Mouse (Mus musculus) gastrocnemius, postnatal 36 days (tissue): Measurements from ENCODE around the gene Chit1. TPM values are rescaled to one million over a fixed set of nuclear protein-coding genes. Genes with fewer than 3 reads are reported as not detected.

Experiments
- DNase-seq, 2 experiments: peaks; one replicate each; pipeline ENCODE4 v3.0.0; 2022
- intact Hi-C: fragments of 180-260 bp; cut with DNase I; formaldehyde crosslinking; loops from one replicate; pipeline ENCODE4 v1.15.1; 2025
- long read RNA-seq, 2 experiments: library from polyadenylated mRNA; stranded (forward); transcript quantifications; one replicate each; pipeline ENCODE4 v2.0.0; 2021
- total RNA-seq, 2 experiments: library from RNA; stranded (reverse); gene quantifications; 2 replicates each; pipeline ENCODE4 v1.2.3; 2021

Gene Chit1
- not detected for total RNA-seq
- long read RNA-seq, experiment 1 = 0 reads
- long read RNA-seq, experiment 2 = 0 reads

DNA sequence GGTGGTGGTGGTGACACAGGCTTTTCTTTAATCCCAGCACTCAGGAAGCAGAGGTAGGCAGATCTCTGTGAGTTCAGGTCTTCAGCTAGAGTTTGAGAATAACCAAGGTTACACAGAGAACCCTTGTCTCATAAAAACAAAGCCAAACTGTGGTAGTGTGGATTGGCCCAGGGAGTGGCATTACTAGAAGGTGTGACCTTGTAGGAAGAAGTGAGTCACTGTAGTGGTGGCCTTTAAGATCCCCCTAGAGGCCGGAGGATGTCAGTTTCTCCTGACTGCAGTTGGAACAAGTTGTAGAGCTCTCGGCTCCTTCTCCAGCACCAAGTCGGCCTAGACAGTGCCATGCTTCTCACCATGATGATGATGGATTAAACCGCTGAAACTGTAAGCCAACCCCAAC lies at the start of gene Chit1:
Gene Chit1 (plus strand): TSS at position 264 of the 400 bp plus-strand sequence.
- DNase-seq = no peak
- intact Hi-C loops = no loop called here

DNA sequence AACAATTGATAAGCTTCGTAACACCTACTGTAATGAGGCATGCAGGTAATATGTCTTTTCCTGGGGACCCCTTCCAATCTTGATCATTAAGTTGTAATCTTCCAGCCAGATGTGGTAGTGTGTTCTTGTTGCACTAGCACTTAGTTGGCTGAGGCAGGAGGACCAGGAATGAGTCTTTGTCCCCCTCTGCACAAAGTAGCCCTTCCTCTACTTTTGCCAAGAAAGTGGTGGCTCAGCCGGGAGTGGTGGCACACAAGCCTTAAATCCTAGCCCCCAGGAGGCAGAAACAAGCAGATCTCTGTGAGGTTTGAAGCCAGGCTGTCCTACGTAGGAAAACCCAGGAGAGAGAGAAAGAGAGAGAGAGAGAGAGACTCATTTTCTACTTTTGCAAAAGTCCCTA lies 49.1 kb upstream of the Chit1 start:
- no peak for DNase-seq
- intact Hi-C loops = no loop called here

DNA sequence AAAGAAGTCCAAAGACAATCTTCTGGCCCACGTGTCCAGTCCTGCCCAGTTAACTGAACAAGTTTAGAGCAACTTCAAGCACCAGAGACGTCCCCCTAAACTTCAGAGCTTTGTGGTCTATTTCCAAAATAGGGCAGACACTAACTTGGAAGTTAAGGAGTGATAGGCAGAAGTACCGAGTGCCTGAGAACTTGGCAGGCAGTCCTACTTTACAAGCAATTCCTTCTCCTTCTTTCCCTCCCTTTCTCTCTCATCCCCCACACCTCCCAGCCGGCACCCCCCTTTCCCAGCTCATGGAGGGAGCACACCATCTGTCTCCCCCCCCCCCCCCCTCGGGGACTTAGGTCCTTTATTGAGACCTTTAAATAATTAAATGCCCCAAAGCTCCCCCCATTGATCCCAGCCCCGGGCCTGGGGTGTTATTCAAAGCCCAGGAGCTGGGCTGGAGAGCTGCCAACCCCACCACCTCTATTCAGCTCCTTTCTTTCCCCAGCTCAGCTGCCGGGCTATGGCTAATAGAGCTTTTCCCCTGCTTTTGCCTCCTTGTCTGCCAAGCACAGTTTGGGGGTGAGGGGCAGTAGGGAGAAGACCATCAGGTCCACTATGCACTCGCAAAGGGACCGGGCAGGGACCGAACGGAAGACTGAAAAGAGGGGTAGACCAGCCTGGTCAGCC lies 48.5 kb upstream of the Chit1 start:
- intact Hi-C loops = no loop called here
- no peak for DNase-seq

DNA sequence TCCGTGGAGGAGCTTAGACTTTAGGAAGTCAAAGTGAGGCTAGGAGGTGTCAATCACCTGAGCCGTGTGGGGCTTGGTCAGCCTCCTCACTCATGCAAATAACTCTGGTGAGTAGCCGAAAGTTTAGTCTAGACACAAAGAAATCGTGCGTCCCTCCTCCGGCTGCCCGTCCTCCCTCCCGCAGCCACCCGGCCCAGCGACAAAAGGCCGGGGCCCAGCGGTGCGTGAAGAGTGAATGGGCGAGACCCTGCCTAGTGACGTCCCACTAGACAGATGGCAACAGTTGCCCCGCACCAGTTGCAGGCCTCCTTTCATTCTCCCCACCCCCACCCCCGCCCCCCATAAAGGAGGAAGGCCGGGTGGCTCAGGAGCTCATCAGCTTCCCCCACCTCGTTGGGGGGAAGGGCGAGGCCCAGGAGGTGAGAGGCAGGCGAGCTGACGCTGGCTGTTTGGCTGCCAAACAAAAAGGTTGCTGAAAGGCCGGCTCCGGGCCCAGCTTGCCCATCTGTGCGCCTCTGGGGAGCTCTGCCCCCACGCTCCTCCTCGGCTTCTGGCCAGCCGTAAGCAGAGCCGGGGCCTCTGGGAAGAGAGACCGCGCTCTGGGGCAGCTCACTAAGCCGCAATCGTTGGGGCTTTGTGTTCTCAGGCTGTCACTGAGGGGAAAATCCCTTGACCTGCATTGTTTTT lies 47.8 kb upstream of the Chit1 start:
- DNase-seq = peak in 1 of 2 experiments; percentile 40
- intact Hi-C loops = no loop called here

DNA sequence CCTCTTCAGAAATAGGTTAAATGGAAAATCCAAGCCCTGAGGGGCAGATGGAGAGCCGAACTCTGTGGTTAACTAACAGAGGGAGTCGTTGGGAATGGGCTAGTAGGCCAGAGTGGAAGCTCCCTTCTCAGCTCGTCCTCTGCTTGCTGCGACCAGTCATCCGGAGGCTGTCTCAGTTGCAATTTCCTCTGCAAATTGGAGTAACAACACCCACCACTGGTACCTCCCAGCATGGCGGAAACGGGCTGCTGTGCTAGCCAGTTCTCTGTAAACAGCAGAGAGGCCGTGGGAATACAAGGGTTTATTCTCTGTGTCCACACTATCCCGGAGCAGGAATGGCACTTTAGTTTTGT lies 47.3 kb upstream of the Chit1 start:
- intact Hi-C loops = no loop called here
- DNase-seq = no peak

DNA sequence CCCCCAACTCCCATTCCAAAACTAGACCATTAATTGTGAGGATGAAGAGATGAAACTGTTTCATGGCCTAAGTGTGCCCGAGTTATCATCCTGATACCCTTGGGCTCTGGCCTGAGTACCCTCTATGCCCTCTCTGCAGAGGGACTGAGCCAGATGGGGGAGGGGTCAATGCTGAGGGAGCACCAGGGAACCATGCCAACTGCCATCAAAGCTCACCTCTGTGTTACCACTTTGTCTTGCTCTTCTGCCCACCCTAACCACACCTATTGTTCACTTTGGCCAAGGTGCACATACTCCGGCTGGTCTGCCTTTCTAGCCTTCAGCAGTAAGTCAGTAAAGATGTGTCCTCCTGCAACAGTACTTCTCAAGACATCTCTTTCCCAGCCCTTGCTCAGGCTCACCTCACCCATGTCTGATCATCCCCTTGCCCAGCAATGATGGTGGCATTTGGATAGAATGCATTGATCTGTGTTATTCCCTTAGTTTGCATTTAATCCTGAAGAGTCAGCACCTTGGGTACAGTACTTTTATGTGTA lies 46.7 kb upstream of the Chit1 start:
- no peak for DNase-seq
- intact Hi-C loops = no loop called here

DNA sequence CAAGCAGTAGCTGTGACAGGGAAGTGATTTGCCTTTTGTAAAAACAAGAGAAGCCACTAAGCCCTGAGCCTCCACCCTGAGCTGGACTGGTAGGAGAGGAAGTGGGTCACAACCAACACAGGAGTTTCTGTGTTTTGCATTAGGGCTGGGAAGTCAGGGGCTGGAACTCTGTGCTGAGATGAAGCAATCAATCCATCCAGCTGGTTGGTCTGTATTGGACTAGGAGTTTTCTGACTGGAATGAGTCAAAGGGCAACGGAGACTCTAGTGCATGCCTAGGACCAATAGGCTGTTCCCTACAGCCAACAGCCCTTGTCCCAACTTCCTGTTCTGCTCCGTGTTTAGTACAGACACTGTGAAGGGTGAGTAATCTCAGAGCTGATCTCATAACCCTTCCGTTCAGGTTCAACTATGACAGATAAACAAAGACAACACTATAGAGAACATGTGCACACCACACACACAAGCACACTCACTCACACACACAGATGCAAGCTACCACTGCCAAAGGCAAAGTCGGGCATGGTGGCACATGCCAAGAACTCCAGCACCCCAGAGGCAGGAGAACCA lies 45.7 kb upstream of the Chit1 start:
- intact Hi-C loops = no loop called here
- no peak for DNase-seq

DNA sequence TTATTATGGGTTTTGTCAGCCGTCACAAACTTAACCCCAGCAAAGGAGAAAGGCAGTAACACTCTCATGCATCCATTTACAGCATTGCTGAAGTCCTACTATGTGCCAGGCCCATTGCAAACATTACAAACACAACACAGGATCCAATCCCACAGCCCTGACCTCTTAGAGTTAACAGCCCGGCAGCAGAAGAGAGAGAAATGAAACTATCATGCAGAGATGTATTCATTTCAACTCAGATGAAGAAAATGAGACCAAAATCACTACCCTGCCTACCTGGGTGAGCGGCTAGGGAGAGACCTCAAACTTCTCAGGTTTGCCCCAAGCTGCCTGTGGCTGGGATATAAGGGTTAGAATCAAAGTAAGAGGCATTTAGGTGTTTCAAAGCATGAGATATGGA lies 44.5 kb upstream of the Chit1 start:
- DNase-seq = no peak
- intact Hi-C loops = no loop called here

DNA sequence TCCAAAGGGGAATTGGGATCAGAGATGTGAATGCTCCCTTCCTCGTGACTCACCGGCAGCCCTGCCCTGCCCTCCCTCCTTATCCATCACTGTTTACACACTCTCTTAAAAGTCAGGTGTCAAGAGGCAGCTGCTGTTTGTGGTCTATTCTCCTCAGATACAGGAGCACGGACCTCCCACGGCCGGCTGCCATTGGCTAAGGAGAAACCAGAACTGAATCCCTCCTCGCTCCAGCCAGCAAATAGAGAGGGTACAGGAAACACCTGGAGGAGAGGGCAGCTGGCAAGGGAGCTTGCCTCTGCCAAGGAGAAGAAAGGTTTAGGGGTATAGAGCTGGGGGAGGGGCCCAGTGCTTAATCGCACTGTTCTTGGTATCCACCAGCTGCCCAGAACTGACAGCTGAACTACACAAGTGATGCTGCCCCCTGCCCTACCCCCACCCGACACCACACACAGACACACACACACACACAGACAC lies 43.9 kb upstream of the Chit1 start:
- intact Hi-C loops = no loop called here

DNA sequence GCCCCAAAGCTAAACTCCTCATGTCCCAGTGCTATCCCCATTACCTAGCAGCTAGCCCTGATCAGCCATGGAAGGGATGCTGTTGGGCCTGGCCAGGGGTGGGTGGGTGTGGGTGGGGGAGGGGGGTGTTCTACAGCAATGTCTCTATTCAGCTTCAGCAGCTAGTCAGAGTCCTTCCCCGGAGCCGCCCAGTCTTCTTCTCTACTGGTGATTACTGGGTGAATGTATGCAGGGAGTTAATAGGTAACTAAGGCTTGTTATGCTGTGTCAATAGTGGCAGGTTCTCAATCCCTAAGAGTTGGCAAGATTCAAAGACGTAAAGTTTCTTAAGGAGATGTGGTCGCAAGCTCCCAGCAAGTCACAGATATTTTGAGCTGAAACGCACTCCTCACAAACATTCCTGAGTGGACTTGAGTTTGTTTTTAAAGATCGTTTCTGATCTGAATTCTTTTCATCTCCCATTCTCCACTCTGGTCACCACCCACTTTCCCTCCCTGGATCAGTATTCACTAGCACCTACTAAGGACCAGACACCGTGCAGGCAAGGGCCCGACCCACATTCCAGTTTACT lies 40.9 kb upstream of the Chit1 start:
- no peak for DNase-seq
- intact Hi-C loops = no loop called here

More for the DNA sequence above, 43.9 kb upstream of the Chit1 start:
- no peak for DNase-seq

DNA sequence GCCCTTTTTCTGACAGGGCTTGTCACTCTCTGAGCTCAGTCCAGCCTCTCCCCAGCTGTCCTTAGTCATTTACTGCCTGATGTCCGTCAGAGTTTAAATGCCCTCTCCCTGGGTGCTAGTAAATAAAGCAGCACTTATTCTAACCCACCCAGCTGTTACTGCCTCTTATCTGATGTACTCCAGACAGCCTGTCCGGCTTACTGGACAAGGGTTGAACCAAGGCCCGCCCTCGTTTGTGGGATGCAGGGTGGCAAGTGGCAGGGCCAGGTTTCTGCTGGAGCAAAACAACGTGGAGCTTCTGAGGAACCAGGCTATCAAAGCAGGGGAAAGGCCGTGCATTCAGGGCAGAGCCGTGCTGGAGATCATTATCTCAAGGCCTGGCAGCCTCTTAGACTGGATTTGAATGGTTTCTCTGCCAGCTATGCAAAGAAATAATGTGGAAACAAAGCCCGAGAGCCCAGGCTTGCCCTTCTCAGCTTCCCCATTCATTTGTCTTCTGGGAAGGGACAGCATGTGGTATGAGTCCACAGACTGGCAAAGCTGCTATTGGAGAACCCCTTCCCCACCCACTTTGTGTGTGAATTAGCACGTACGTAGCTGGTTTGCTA lies 39.5 kb upstream of the Chit1 start:
- intact Hi-C loops = no loop called here
- no peak for DNase-seq

DNA sequence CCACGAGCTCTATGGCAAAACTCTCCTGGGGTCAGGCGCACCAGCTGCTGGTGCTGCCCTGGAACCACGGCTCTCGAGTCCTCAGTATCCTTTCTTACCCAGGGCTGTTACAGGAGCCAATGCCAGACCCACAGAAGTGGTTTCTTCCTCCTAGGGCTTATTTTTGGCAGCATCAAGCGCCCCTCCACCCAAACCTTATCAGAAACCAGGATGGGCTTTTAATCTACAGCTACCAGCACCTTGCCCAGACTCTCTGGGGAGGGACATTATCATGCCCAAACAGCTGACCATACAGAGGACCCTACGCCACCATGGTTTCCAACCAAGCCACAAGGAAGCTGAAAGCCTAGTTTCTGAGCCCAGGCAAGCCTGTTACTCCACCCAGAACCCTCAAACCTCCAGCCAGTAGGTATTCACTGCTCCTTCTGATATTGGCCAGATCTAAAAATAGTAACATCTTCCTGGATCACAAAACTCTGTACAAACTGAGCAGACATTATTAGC lies 37.9 kb upstream of the Chit1 start:
- no peak for DNase-seq
- intact Hi-C loops = no loop called here

DNA sequence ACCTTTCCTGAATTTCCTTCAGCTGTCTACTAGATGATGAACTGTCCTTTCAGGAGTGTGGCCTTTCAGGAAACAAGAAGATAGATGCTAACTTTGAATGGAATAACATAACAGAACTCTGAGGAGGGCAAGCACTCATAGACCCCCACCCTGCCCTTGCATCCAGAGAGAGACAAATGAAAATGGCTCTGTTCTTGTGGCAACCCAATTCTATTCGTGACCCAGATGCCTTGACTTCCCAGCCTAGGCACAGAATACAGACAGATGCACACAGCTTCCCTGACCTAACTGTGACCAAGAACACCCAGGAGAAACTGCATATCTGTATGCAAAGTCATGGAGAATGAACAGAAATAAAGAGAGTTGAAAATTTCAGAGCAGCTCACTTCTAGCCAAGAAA lies 37.4 kb upstream of the Chit1 start:
- intact Hi-C loops = no loop called here
- DNase-seq = no peak

DNA sequence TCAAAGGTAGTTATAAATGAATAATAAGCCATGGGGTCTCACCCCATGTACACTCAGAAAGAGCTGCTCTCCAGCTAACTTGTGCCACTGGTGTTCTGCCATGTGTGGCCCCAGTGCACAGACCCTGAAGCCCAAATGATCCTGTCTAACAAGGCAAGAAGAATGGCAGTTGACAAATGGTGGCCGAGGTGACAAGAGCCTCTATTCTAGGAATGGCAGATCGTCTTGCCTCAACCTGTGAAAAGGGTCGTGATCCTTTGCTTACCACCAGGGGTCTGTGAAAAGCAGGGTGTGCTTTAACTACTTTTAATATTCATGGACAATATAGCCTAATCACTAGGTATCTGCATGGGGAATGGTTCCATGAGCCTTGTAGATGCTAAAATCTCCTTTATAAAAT lies 36.9 kb upstream of the Chit1 start:
- intact Hi-C loops = no loop called here
- no peak for DNase-seq

DNA sequence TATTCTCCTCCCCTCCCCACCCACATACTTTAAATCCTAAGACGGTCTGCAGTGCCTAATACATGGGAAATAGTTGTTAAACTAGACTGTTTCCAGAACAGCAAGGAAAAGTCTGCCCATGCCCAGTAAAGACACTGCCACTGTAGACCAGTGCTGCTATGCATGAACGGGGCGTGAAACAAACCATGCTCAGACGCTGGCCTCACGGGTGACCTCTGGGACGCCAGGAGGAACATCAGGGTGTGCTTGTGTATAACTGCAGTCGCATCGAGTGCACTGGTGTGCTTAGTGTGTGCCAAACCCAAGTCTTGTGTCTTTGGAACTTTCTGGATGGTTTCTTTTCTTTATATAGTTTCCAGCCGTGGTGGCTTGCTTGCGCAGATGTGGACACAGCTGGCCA lies 36.4 kb upstream of the Chit1 start:
- DNase-seq = no peak
- intact Hi-C loops = no loop called here

DNA sequence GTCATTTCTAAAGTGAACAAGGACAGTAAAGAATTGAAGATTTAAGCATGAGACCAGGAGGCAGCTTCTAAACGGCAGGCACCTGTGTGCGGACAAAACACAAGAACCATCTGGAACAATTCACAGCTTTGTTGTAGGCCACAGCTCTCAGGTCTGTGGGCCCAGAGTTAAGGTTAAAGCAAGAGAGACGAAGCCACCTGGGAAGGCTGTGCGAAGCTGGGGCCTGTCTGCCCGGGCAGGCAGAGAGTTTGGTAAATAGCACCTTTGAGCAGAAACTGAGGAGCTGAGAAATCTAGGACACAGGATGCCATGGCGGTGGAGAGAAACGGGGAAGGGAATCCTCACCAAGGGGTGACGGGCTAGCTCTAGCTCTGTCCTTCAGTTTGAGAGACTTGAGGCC lies 35.5 kb upstream of the Chit1 start:
- no peak for DNase-seq
- intact Hi-C loops = no loop called here

DNA sequence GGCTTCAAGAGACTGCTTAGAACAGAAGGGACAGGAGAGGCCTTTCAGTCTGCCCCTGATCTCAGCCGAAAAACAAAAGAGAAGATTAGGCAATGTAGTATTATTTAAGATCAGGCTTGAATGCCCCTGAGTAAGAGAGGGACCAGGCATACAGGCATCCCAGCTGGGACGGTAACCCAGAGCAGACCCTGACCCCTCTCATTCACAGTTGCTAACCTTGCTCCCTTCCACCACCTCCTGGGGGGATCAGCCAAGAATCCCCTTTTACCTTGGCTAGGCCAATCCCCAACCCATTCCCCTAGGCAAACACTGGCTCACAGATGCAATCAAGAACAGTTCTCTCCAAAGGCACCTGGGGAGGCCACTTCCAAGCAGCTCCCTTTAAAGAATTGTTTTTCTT lies 34.3 kb upstream of the Chit1 start:
- DNase-seq = no peak
- intact Hi-C loops = no loop called here

DNA sequence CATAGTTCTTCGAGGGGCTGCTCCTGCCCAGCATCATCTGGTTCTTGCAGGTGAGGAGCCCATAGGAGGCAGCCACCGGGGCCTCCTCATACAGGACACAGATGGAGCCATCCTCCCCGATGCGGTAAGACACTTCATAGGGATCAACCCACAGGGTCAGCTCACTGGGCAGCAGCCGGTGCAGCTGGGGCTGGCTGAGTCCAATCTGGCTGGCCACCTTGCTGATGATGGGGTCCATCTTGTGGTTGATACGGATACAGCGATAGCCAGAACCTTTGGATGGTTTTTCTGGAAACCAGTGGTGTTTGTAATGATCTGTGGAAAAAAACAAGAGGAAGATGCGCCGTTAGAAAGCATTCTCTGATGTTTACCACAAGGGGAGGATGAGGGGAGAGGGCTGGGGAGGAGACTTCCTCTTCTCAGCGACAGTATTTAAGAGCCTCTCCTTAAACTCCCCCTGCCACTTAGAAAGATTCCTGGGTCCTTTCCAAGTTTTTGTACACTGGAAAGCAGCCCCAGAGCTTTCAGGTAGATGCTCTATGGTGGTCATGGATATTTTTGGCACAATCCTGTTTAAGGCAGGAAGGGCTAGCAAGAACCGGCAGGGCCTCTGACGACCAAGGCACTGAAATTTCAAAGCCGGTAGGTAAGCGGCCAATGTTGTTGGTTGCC lies 33.5 kb upstream of the Chit1 start:
- no peak for DNase-seq
- intact Hi-C loops = loop anchor here (2.0 kb wide), 1 partner anchor 15 kb away; no protein-coding TSS in a partner anchor

DNA sequence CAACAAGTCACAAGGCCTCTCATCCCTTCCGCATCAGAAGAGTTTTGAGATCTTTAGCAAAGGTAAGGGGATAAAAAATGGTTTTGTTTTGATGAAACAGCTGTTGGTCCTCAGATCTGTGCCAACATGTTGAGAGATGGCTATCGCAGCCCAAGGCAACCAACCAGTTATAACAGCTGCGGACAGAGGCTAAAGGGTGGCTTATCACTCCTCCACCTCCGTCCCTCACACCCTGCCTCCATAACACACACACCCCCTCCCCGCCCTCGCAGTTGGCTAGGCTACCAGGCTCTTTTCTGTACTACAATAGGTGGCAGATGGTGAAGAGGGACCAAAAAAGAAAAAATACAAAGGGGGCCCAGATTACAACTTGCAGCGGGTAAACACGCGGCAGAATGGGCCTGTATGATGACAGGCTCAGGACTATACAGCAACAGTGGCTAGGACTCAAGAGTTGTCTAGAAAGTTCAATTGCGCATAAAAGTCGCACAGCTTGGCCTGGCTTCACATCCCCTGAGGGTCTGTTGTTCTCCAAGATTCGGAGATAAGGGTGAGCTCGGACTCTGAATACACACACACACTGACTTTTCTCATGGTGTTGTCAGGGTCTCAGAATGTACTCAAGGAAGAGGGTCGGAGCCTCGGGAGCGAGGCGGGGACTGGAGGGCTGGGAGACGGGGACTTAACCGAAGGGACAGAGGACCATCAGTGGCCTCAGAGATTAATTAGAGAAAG lies 32.8 kb upstream of the Chit1 start:
- no peak for DNase-seq

More for the DNA sequence above, 32.8 kb upstream of the Chit1 start:
- intact Hi-C loops = loop anchor here (2.0 kb wide), 1 partner anchor 15 kb away; no protein-coding TSS in a partner anchor
